Mouse (Mus musculus): ENCODE measurements around the gene Fan1. TPM values are rescaled to one million over a fixed set of nuclear protein-coding genes. Genes with fewer than 3 reads are reported as not detected.
A peak's percentile ranks its signal among the peaks of the same experiment; 100 is the strongest.

Fan1 gene
- polyA plus RNA-seq, 1 experiment from 2014 or later, result 3.1 TPM

- H3K27me3 ChIP-seq (replicated peaks), result no peaks in the 10 kb centered on the region
- no peak overlapping the region for H3K4me2 ChIP-seq
- no peak overlapping the region for H3K27ac ChIP-seq
- H3K9ac ChIP-seq, result no peak overlapping the region
- 19% methylated on average over 1 of the region's 1 CpGs for WGBS (ENCODE audit: insufficient replicate concordance)
- no peak overlapping the region for H3K4me3 ChIP-seq
- peak; percentile 70 for ATAC-seq
- H3K4me1 ChIP-seq, result no peaks in the 10 kb centered on the region
- H3K9me3 ChIP-seq (replicated peaks), result no peaks in the 10 kb centered on the region
- H3K36me3 ChIP-seq, result peaks cover 10% of the 10 kb centered on the region
These were observed 47.0 kb downstream of the Fan1 start for GRCm38 (mm10) chr7:64326892-64327291.

- Histone ChIP-seq H3K9me3 (replicated peaks) (no peaks in the 10 kb centered on the region), H3K9ac (no peak overlapping the region), H3K27me3 (replicated peaks) (no peaks in the 10 kb centered on the region), H3K4me2 (no peak overlapping the region), H3K36me3 (peaks cover 13% of the 10 kb centered on the region; the same call in 1 of the 2 replicates), H3K4me1 (no peaks in the 10 kb centered on the region), H3K27ac (no peak overlapping the region), H3K4me3 (no peak overlapping the region)
- no peak for ATAC-seq
- WGBS (ENCODE audit: insufficient replicate concordance), result 71% methylated on average over 4 of the region's 4 CpGs
These were observed 52.2 kb downstream of the Fan1 start for GRCm38 (mm10) chr7:64321658-64322057.

GRCm38 (mm10) chr7:64321125-64321524, 52.8 kb downstream of the Fan1 start:
- H3K4me3 ChIP-seq, result no peak overlapping the region
- H3K4me1 ChIP-seq, result no peaks in the 10 kb centered on the region
- peaks cover 13% of the 10 kb centered on the region; the same call in 1 of the 2 replicates for H3K36me3 ChIP-seq
- H3K27me3 ChIP-seq (replicated peaks), result no peaks in the 10 kb centered on the region
- no peaks in the 10 kb centered on the region for H3K9me3 ChIP-seq (replicated peaks)
- no peak overlapping the region for H3K27ac ChIP-seq
- H3K4me2 ChIP-seq, result no peak overlapping the region
- no peak overlapping the region for H3K9ac ChIP-seq
- WGBS (ENCODE audit: insufficient replicate concordance), result 81% methylated on average over 5 of the region's 5 CpGs
- no peak for ATAC-seq

GRCm38 (mm10) chr7:64312811-64313210, 61.1 kb downstream of the Fan1 start:
- Histone ChIP-seq H3K27ac (no peak overlapping the region), H3K9me3 (replicated peaks) (no peaks in the 10 kb centered on the region), H3K27me3 (replicated peaks) (no peaks in the 10 kb centered on the region), H3K4me1 (no peaks in the 10 kb centered on the region), H3K4me2 (no peak overlapping the region), H3K9ac (no peak overlapping the region), H3K36me3 (peaks cover 7% of the 10 kb centered on the region), H3K4me3 (no peak overlapping the region)
- no peak for ATAC-seq
- 75% methylated on average over 7 of the region's 7 CpGs for WGBS (ENCODE audit: insufficient replicate concordance)

GRCm38 (mm10) chr7:64310756-64311155, 63.1 kb downstream of the Fan1 start:
- no peak overlapping the region for H3K4me3 ChIP-seq
- H3K4me2 ChIP-seq, result no peak overlapping the region
- no peak for ATAC-seq
- H3K36me3 ChIP-seq, result peaks cover 3% of the 10 kb centered on the region; the same call in 1 of the 2 replicates
- H3K27ac ChIP-seq, result no peak overlapping the region
- no peaks in the 10 kb centered on the region for H3K4me1 ChIP-seq
- H3K27me3 ChIP-seq (replicated peaks), result no peaks in the 10 kb centered on the region
- 61% methylated on average over 2 of the region's 2 CpGs for WGBS (ENCODE audit: insufficient replicate concordance)
- H3K9me3 ChIP-seq (replicated peaks), result no peaks in the 10 kb centered on the region
- no peak overlapping the region for H3K9ac ChIP-seq

GRCm38 (mm10) chr7:64310241-64310640, 63.7 kb downstream of the Fan1 start:
- H3K4me3 ChIP-seq, result no peak overlapping the region
- H3K27me3 ChIP-seq (replicated peaks), result no peaks in the 10 kb centered on the region
- no peak overlapping the region for H3K27ac ChIP-seq
- 73% methylated on average over 7 of the region's 7 CpGs for WGBS (ENCODE audit: insufficient replicate concordance)
- ATAC-seq, result no peak
- H3K9ac ChIP-seq, result no peak overlapping the region
- no peaks in the 10 kb centered on the region for H3K4me1 ChIP-seq
- H3K36me3 ChIP-seq, result 0 out of 2 replicates have a peak, but pooled peaks cover 2% of the 10 kb centered on the region
- no peaks in the 10 kb centered on the region for H3K9me3 ChIP-seq (replicated peaks)
- H3K4me2 ChIP-seq, result no peak overlapping the region

Other genes with a start within 250 kb of the Fan1 start
- not detected in 2 replicates for gene Trpm1, start 220.3 kb downstream of the Fan1 start, polyA plus RNA-seq (2016; fragmentation: Nextera tagmentation; extraction: Ambion mirVana)
- gene Mtmr10, start 86.4 kb downstream of the Fan1 start, polyA plus RNA-seq (2016; fragmentation: Nextera tagmentation; extraction: Ambion mirVana), result 3.6 and 4.1 TPM in 2 replicates
- gene Mphosph10, start 18.2 kb upstream of the Fan1 start, polyA plus RNA-seq (2016; fragmentation: Nextera tagmentation; extraction: Ambion mirVana), result 48.4 and 50.0 TPM in 2 replicates
- 37.1 and 43.1 TPM in 2 replicates for gene Mcee, start 18.5 kb upstream of the Fan1 start, polyA plus RNA-seq (2016; fragmentation: Nextera tagmentation; extraction: Ambion mirVana)
- 0.12 and 0.18 TPM in 2 replicates for gene Apba2, start 127.6 kb upstream of the Fan1 start, polyA plus RNA-seq (2016; fragmentation: Nextera tagmentation; extraction: Ambion mirVana)